Mouse (Mus musculus): ENCODE measurements around the gene Etv5. TPM values are rescaled to one million over a fixed set of nuclear protein-coding genes. Genes with fewer than 3 reads are reported as not detected.

Etv5 gene
- polyA plus RNA-seq, 1 experiment from 2014 or later = 21.3 TPM

DNA sequence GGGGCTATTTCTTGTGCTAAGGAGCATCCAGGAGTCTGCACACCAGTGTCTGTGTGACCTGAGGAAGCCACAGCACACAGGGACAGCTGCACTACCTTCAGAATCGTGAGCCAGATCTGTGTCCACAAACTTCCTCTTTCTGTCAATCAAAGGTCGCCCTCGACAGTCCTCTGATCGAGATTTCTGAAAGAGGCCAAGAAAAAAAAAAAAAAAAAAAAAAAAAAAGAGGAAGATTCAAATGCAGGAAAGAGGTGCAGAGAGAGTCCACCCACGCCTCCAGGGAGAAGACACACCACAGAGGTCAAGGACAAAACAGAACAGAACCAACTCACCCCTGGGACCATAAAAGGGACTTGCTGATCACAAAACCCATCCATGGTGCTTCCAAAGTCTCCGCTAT is 3.4 kb downstream of the Etv5 start:
- H3K36me3 ChIP-seq (ENCODE audit: control insufficient read depth, insufficient read depth, low read length) = no peaks in the 10 kb centered on the region
- ATAC-seq (replicated peaks; ENCODE audit: insufficient number of reproducible peaks, low FRiP score, low TSS enrichment) = no peak
- no peaks in the 10 kb centered on the region for H3K27me3 ChIP-seq (ENCODE audit: control insufficient read depth, insufficient read depth, low read length)
- H3K9ac ChIP-seq (ENCODE audit: low read depth, low read length) = no peak overlapping the region
- H3K27ac ChIP-seq (ENCODE audit: low read depth, low read length) = no peak overlapping the region
- H3K9me3 ChIP-seq (replicated peaks; ENCODE audit: control insufficient read depth, low read length) = no peaks in the 10 kb centered on the region
- 41% methylated on average over 6 of the region's 6 CpGs for WGBS (ENCODE audit: insufficient replicate concordance)
- peaks cover 17% of the 10 kb centered on the region for H3K4me1 ChIP-seq (ENCODE audit: control insufficient read depth, insufficient read depth, low read length)
- no peak overlapping the region for H3K4me3 ChIP-seq (ENCODE audit: low read depth, low read length)
- H3K4me2 ChIP-seq = no peak overlapping the region

DNA sequence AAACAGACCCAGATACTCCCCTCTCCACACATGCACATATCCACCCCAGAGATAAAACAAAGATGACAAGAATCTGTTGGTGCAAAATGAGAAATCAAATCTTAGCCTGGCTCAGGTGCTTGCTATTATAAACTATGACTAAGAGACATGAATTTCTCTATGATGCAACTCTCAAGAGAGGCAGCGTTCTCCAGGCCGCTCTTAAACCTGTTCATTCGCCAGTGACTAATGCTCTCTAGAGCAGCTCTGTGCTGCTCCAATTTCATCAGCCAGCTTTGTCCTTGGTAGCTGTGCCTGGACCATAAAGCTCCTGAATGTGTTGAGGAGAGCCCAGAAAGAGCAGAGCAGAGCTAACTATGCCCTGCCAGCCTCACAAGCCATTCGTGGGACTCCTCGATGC is 5.0 kb downstream of the Etv5 start:
- H3K27me3 ChIP-seq (ENCODE audit: control insufficient read depth, insufficient read depth, low read length) = no peaks in the 10 kb centered on the region
- H3K4me1 ChIP-seq (ENCODE audit: control insufficient read depth, insufficient read depth, low read length) = peaks cover 20% of the 10 kb centered on the region
- 67% methylated on average over 5 of the region's 5 CpGs for WGBS (ENCODE audit: insufficient replicate concordance)
- H3K9me3 ChIP-seq (replicated peaks; ENCODE audit: control insufficient read depth, low read length) = no peaks in the 10 kb centered on the region
- no peak overlapping the region; the same call in 1 of the 2 replicates for H3K4me2 ChIP-seq
- H3K9ac ChIP-seq (ENCODE audit: low read depth, low read length) = no peak overlapping the region
- no peak overlapping the region for H3K27ac ChIP-seq (ENCODE audit: low read depth, low read length)
- no peaks in the 10 kb centered on the region for H3K36me3 ChIP-seq (ENCODE audit: control insufficient read depth, insufficient read depth, low read length)
- ATAC-seq (replicated peaks; ENCODE audit: insufficient number of reproducible peaks, low FRiP score, low TSS enrichment) = no peak
- no peak overlapping the region for H3K4me3 ChIP-seq (ENCODE audit: low read depth, low read length)

GRCm38 (mm10) chr16:22433944-22434343 is 5.6 kb downstream of the Etv5 start:
- Histone ChIP-seq H3K9ac (ENCODE audit: low read depth, low read length) (no peak overlapping the region), H3K9me3 (replicated peaks; ENCODE audit: control insufficient read depth, low read length) (no peaks in the 10 kb centered on the region), H3K36me3 (ENCODE audit: control insufficient read depth, insufficient read depth, low read length) (no peaks in the 10 kb centered on the region), H3K27ac (ENCODE audit: low read depth, low read length) (no peak overlapping the region), H3K27me3 (ENCODE audit: control insufficient read depth, insufficient read depth, low read length) (no peaks in the 10 kb centered on the region), H3K4me1 (ENCODE audit: control insufficient read depth, insufficient read depth, low read length) (peaks cover 24% of the 10 kb centered on the region), H3K4me3 (ENCODE audit: low read depth, low read length) (no peak overlapping the region), H3K4me2 (no peak overlapping the region)
- WGBS (ENCODE audit: insufficient replicate concordance) = 31% methylated on average over 12 of the region's 12 CpGs
- ATAC-seq (replicated peaks; ENCODE audit: insufficient number of reproducible peaks, low FRiP score, low TSS enrichment) = no peak

- Histone ChIP-seq H3K4me2 (no peak overlapping the region), H3K27me3 (ENCODE audit: control insufficient read depth, insufficient read depth, low read length) (no peaks in the 10 kb centered on the region), H3K4me3 (ENCODE audit: low read depth, low read length) (no peak overlapping the region), H3K9ac (ENCODE audit: low read depth, low read length) (no peak overlapping the region), H3K9me3 (replicated peaks; ENCODE audit: control insufficient read depth, low read length) (no peaks in the 10 kb centered on the region), H3K36me3 (ENCODE audit: control insufficient read depth, insufficient read depth, low read length) (no peaks in the 10 kb centered on the region), H3K27ac (ENCODE audit: low read depth, low read length) (no peak overlapping the region), H3K4me1 (ENCODE audit: control insufficient read depth, insufficient read depth, low read length) (peaks cover 25% of the 10 kb centered on the region)
- WGBS (ENCODE audit: insufficient replicate concordance) = 79% methylated on average over 12 of the region's 12 CpGs
- no peak for ATAC-seq (replicated peaks; ENCODE audit: insufficient number of reproducible peaks, low FRiP score, low TSS enrichment)
These were observed 7.7 kb downstream of the Etv5 start for GRCm38 (mm10) chr16:22431773-22432172.

DNA sequence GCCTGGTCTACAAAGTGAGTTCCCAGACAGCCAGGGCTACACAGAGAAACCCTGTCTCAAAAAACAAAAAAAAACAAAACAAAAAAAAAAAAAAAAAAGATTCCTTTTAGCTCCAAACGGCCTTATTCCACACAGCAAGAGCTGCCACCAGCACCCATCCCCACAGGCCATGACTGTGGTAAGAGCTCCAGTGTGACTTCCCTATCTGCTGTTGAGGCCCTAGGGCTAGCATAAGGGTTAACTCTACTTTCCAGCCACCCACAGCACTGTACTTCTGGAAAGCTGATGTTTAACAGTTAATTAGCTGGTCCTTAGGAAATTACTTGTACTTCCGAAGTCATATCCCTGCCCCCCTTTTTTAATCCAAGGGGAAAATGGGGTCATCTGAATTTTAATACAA is 8.2 kb downstream of the Etv5 start:
- H3K4me2 ChIP-seq = no peak overlapping the region
- no peaks in the 10 kb centered on the region for H3K36me3 ChIP-seq (ENCODE audit: control insufficient read depth, insufficient read depth, low read length)
- peaks cover 25% of the 10 kb centered on the region for H3K4me1 ChIP-seq (ENCODE audit: control insufficient read depth, insufficient read depth, low read length)
- H3K4me3 ChIP-seq (ENCODE audit: low read depth, low read length) = no peak overlapping the region
- no peak overlapping the region for H3K27ac ChIP-seq (ENCODE audit: low read depth, low read length)
- no peaks in the 10 kb centered on the region for H3K9me3 ChIP-seq (replicated peaks; ENCODE audit: control insufficient read depth, low read length)
- 73% methylated on average over 2 of the region's 2 CpGs for WGBS (ENCODE audit: insufficient replicate concordance)
- H3K27me3 ChIP-seq (ENCODE audit: control insufficient read depth, insufficient read depth, low read length) = no peaks in the 10 kb centered on the region
- no peak for ATAC-seq (replicated peaks; ENCODE audit: insufficient number of reproducible peaks, low FRiP score, low TSS enrichment)
- H3K9ac ChIP-seq (ENCODE audit: low read depth, low read length) = no peak overlapping the region

DNA sequence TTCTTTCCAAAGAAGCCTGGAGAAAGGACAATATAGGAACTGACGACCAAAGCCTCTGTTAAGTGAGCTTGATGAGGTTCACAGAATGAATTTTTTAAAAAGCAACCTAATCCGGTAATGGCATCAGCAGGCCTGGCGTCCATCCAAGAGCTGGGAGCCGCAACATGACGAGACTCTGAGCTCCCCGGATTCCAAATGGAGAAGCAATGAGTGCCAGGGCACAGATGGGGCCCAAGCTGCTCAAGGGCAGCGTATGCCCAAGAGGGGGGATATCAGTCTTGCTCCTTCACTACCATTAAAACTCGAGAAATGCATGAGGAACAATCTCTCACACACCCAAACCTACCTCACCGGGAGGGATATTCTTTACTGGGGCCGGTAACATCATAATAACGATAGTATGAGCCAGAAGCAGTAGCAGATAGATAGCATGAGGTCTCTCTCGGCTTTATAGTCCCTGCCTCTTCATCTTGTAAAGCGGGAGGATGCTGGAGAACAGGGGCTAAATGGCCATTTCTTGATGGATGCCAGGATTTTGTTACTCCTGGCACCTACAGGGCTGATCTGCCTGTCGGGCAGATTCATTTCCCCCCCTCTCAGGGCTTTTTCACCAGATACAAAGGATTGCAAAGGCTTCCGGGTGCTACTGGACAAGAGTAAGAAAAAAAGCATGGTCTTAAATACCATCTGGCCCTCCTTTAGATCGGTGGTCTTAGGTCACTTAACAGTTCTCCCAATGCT is 9.1 kb downstream of the Etv5 start:
- 71% methylated on average over 16 of the region's 16 CpGs for WGBS (ENCODE audit: insufficient replicate concordance)
- H3K27me3 ChIP-seq (ENCODE audit: control insufficient read depth, insufficient read depth, low read length) = no peaks in the 10 kb centered on the region
- ATAC-seq (replicated peaks; ENCODE audit: insufficient number of reproducible peaks, low FRiP score, low TSS enrichment) = no peak
- no peak overlapping the region for H3K4me3 ChIP-seq (ENCODE audit: low read depth, low read length)
- H3K9me3 ChIP-seq (replicated peaks; ENCODE audit: control insufficient read depth, low read length) = no peaks in the 10 kb centered on the region
- no peak overlapping the region for H3K27ac ChIP-seq (ENCODE audit: low read depth, low read length)
- peaks cover 25% of the 10 kb centered on the region for H3K4me1 ChIP-seq (ENCODE audit: control insufficient read depth, insufficient read depth, low read length)
- no peak overlapping the region for H3K9ac ChIP-seq (ENCODE audit: low read depth, low read length)
- H3K4me2 ChIP-seq = no peak overlapping the region
- no peaks in the 10 kb centered on the region for H3K36me3 ChIP-seq (ENCODE audit: control insufficient read depth, insufficient read depth, low read length)

DNA sequence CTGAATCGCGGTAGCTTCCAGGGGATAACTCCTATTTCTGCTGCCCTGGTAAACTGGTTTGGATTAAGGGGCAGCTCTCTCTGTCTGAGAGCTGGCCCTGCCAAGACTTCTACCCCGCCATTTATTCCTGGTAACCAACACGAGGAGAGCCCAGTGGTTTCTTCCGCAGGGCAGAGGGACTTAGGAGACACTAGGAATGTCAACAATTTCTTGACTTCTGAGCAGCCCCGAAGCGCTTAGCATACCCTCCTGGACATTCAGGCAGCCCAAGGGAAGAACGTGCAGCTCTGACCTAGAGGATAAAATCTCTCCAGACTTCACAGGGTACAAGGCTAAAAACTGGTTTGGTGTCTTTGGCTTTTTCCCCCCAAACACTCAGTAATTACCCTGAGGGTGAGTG is 10.1 kb downstream of the Etv5 start:
- peak overlapping the region; percentile 39; the same call in 1 of the 2 replicates for H3K9ac ChIP-seq (ENCODE audit: low read depth, low read length)
- H3K36me3 ChIP-seq (ENCODE audit: control insufficient read depth, insufficient read depth, low read length) = no peaks in the 10 kb centered on the region
- no peak for ATAC-seq (replicated peaks; ENCODE audit: insufficient number of reproducible peaks, low FRiP score, low TSS enrichment)
- WGBS (ENCODE audit: insufficient replicate concordance) = 12% methylated on average over 8 of the region's 8 CpGs
- H3K9me3 ChIP-seq (replicated peaks; ENCODE audit: control insufficient read depth, low read length) = no peaks in the 10 kb centered on the region
- H3K4me3 ChIP-seq (ENCODE audit: low read depth, low read length) = no peak overlapping the region; the same call in 1 of the 2 replicates
- no peaks in the 10 kb centered on the region for H3K27me3 ChIP-seq (ENCODE audit: control insufficient read depth, insufficient read depth, low read length)
- H3K4me2 ChIP-seq = peak overlapping the region; percentile 42
- H3K27ac ChIP-seq (ENCODE audit: low read depth, low read length) = peak overlapping the region; percentile 1
- peaks cover 21% of the 10 kb centered on the region for H3K4me1 ChIP-seq (ENCODE audit: control insufficient read depth, insufficient read depth, low read length)

- no peak overlapping the region for H3K9ac ChIP-seq (ENCODE audit: low read depth, low read length)
- peaks cover 18% of the 10 kb centered on the region for H3K4me1 ChIP-seq (ENCODE audit: control insufficient read depth, insufficient read depth, low read length)
- no peaks in the 10 kb centered on the region for H3K27me3 ChIP-seq (ENCODE audit: control insufficient read depth, insufficient read depth, low read length)
- H3K9me3 ChIP-seq (replicated peaks; ENCODE audit: control insufficient read depth, low read length) = no peaks in the 10 kb centered on the region
- no peak overlapping the region; the same call in 1 of the 2 replicates for H3K4me3 ChIP-seq (ENCODE audit: low read depth, low read length)
- H3K27ac ChIP-seq (ENCODE audit: low read depth, low read length) = peak overlapping the region; percentile 1
- peak overlapping the region; percentile 42 for H3K4me2 ChIP-seq
- 10% methylated on average over 9 of the region's 9 CpGs for WGBS (ENCODE audit: insufficient replicate concordance)
- peak; percentile 74 for ATAC-seq (replicated peaks; ENCODE audit: insufficient number of reproducible peaks, low FRiP score, low TSS enrichment)
- H3K36me3 ChIP-seq (ENCODE audit: control insufficient read depth, insufficient read depth, low read length) = no peaks in the 10 kb centered on the region
These were observed 10.6 kb downstream of the Etv5 start for GRCm38 (mm10) chr16:22428853-22429341.

DNA sequence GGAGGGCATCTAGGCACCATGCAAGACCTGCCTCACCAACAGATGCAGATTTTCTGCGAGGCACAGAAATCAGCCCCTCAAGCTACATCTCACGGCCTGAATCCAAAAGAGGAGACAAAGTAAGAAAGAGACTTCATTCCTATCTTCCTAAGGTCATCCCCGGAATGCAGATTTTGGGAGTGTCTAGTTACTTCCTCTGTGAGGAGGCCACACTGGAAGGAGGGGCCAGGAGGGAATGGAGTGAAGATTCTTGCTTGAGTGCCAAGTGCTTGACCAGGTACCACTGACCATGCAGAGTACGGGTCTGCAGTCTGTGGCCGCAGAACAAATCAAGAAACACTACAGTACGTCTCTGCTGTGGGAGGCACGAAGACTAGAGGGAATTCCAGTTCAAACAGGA is 12.7 kb downstream of the Etv5 start:
- H3K9me3 ChIP-seq (replicated peaks; ENCODE audit: control insufficient read depth, low read length) = no peaks in the 10 kb centered on the region
- WGBS (ENCODE audit: insufficient replicate concordance) = 68% methylated on average over 7 of the region's 7 CpGs
- no peak overlapping the region for H3K27ac ChIP-seq (ENCODE audit: low read depth, low read length)
- H3K27me3 ChIP-seq (ENCODE audit: control insufficient read depth, insufficient read depth, low read length) = no peaks in the 10 kb centered on the region
- H3K36me3 ChIP-seq (ENCODE audit: control insufficient read depth, insufficient read depth, low read length) = no peaks in the 10 kb centered on the region
- no peak overlapping the region for H3K4me2 ChIP-seq
- ATAC-seq (replicated peaks; ENCODE audit: insufficient number of reproducible peaks, low FRiP score, low TSS enrichment) = no peak
- H3K4me3 ChIP-seq (ENCODE audit: low read depth, low read length) = no peak overlapping the region
- H3K4me1 ChIP-seq (ENCODE audit: control insufficient read depth, insufficient read depth, low read length) = peaks cover 18% of the 10 kb centered on the region
- H3K9ac ChIP-seq (ENCODE audit: low read depth, low read length) = no peak overlapping the region

All from heart, embryonic 11.5 days (tissue).